Mouse (Mus musculus) lung, postnatal 0 days (tissue): ENCODE data around the gene Car5a.

ENCODE experiments used
- CTCF ChIP-seq: IDR thresholded peaks from 2 replicates; pipeline ENCODE4 v1.5.1; 2016; ENCODE audit warnings: antibody characterized with exemption, mild to moderate bottlenecking
- EP300 ChIP-seq: IDR thresholded peaks from 2 replicates; pipeline ENCODE4 v1.6.1; 2016; ENCODE audit warnings: antibody characterized with exemption, mild to moderate bottlenecking, control low read depth

GRCm38 (mm10) chr8:121943057-121943540 lies 1.6 kb downstream of the Car5a start:
- TF ChIP-seq EP300 = no peak
- TF ChIP-seq CTCF = no peak
